Mouse (Mus musculus) left cerebral cortex, adult 6 months (tissue): Measurements from ENCODE around the gene Spn. TPM values are rescaled to one million over a fixed set of nuclear protein-coding genes. Genes with fewer than 3 reads are reported as not detected.

Experiments
- long read RNA-seq, 2 experiments: library from polyadenylated mRNA; unstranded; transcript quantifications; one replicate each; pipeline ENCODE4 v2.0.0; 2019 to 2020
- polyA plus RNA-seq: library from polyadenylated mRNA; unstranded; fragments of <200 nt; fragmentation: Nextera tagmentation; gene quantifications from 2 replicates; pipeline ENCODE4 v1.2.3, GENCODE M21; 2021

Gene Spn
- not detected in 2 replicates for polyA plus RNA-seq
- long read RNA-seq, experiment 1, result 0 reads
- long read RNA-seq, experiment 2, result 0 reads

DNA sequence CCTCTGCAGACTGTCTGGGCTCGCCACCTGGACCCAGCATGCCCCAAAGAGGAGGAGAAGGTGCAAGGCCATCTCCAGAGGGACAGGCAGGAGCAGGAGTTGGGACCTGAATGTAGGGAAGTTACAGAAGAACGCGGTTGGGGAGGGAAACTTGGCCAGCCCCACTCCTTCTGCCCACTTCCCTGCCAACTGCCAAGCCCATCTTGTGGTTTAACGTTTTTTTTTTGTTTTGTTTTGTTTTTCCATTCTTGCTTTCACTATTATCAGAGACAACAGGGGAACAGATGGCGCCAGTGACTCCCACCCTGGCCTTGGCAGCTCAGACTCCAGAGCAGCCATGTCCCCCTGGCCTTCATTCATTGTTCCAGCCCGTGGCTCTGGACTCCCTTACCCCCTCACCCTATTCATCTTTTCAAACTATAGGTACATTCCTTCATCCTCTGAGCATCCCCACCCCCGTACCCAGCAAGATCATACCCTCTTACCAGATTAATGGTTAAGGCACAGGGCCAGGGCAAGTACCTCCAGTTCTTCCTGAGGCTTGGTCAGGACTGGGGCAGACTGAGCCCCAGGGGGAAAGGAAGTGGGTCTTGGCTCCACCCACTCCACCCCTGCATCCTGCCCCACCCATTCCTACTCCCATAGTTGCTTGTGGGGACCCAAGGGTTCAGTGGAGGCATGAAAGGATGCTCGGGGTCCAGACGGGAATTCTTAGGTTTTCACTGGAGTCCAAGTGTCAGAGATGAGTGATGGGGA is at the start of gene Spn:
Gene Spn, minus strand, starts transcription at position 562 of the 756 bp plus-strand sequence.

DNA sequence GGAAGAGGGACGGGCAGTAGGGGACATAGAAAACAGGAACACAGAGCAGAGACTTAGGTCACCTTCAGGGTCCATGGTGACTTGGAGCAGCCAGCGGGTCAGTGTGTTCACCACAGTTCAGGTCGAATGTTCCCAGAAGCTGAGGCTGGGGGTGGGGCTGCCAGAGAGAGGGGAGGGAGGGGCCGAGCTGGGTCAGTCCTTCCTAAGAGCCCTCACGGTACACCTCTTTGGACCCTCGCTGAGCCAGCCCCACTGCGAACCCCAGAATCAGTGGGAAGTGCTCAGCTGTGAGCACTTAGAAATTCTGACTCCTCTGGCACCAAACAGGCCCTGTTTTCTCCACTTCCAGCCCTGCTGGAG is 15.7 kb downstream of the Spn start, which contains the start of gene Qprt:
Gene Qprt, minus strand, starts transcription at position 316 of the 360 bp plus-strand sequence.

DNA sequence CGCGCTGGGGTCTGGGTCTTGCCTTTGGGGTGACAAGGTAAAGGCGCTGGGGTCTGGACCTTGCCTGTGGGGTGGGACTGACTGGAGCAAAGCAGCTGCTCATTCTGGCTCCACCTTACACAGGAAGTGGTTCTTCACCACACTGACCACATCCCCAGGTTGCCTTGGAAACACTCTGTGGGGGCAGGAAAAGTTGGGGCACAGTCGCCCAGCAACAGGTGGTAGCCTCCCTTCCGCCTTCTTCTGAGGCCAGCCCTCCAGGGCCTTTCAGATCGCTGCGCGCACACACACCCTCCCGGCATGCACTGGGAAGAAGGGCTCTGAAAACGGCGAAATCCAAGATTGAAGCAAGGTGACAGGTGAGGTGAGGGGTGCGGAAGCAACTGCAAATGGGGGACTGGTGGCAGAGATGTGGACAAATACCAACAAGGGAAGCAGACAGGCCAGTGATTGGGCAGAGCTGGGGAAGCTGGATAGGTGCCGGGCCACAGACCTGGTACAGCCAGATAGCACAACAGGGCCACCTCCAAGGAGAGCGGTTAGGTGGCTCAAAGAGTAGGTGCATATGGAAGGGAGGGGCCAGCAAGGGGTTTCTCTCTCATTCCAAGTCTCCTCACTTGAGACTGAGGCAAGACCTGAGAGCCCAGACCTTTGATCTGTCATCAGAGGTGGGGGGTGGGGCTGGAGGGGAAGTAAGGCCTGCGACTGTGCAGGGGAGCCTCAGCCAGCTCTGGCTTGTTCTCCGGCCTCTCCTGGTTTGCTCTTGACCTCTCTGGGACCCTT is 46.3 kb downstream of the Spn start, which contains the start of gene AI467606:
Gene AI467606, plus strand, starts transcription at position 246 of the 783 bp plus-strand sequence.

DNA sequence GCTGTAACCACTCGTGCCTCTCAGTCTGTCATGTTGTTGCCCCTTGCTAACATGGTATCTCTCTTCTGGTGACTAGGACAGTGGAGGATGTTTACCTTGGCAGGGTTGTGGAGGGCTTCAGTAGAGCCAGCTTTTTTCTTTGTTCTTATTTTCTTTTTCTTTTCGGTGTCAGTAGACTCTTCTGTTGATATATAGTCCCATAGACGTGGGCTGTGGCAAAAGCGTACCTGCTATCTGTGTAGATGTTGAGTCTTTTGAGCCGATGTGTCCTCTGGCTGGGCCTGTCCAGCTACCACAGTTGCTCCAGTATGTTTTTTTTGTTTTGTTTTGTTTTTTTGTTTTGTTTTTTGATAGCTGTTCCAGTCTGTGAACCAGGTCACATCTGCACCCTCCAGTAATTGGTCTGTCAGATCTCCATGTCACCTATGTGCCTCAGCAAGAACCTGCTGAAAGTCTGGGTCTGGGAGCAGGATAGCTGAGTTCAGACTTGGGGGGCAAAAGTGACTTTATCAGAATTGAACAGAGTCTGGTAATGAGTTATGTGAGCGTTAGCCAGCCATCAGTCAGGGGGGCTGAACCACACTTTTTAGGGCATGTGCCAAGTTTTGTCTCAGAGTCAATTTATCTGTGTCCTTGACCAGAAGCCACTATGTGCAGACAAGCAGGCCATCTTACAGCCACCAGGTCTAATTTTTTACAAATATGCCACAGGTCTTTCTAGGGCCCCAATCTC is 50.2 kb downstream of the Spn start, which contains the start of gene Zg16:
Gene Zg16, minus strand, starts transcription at position 51 of the 733 bp plus-strand sequence.

Other genes with a start within 250 kb of the Spn start
- gene Tmem219, start 214.9 kb downstream of the Spn start, polyA plus RNA-seq, result 30.6 and 32.0 TPM in 2 replicates
- 260 and 277 TPM in 2 replicates for gene Kctd13, start 208.9 kb downstream of the Spn start, polyA plus RNA-seq
- 11.2 and 13.6 TPM in 2 replicates for gene Asphd1, start 188.2 kb downstream of the Spn start, polyA plus RNA-seq
- gene Sez6l2, start 187.3 kb downstream of the Spn start, polyA plus RNA-seq, result 68.2 and 74.7 TPM in 2 replicates
- gene Cdipt, start 161.9 kb downstream of the Spn start, polyA plus RNA-seq, result 223 and 227 TPM in 2 replicates
- 0.32 and 0.79 TPM in 2 replicates for gene Cdiptos, start 161.7 kb downstream of the Spn start, polyA plus RNA-seq
- gene Mvp, start 123.2 kb downstream of the Spn start, polyA plus RNA-seq, result 3.3 and 3.4 TPM in 2 replicates
- gene Pagr1b, start 121.3 kb downstream of the Spn start, polyA plus RNA-seq, result 0.64 TPM in 1 of 2 replicates, not detected in the other
- gene Pagr1a, start 120.5 kb downstream of the Spn start, polyA plus RNA-seq, result 3.0 and 33.4 TPM in 2 replicates
- gene Gm42742, start 116.7 kb downstream of the Spn start, polyA plus RNA-seq, result 19.0 and 44.2 TPM in 2 replicates
- 86.8 and 193 TPM in 2 replicates for gene Prrt2, start 116.6 kb downstream of the Spn start, polyA plus RNA-seq
- gene Maz, start 110.8 kb downstream of the Spn start, polyA plus RNA-seq, result 6.6 and 36.1 TPM in 2 replicates
- gene Kif22, start 95.4 kb downstream of the Spn start, polyA plus RNA-seq, result 18.0 and 24.4 TPM in 2 replicates
- not detected in 2 replicates for gene Zg16, start 50.5 kb downstream of the Spn start, polyA plus RNA-seq
- 1.2 and 2.1 TPM in 2 replicates for gene AI467606, start 46.5 kb downstream of the Spn start, polyA plus RNA-seq
- 0.47 and 0.55 TPM in 2 replicates for gene Qprt, start 15.6 kb downstream of the Spn start, polyA plus RNA-seq
- 37.9 and 38.1 TPM in 2 replicates for gene Cd2bp2, start 58.2 kb upstream of the Spn start, polyA plus RNA-seq
- 7.9 and 14.4 TPM in 2 replicates for gene Tbc1d10b, start 70.6 kb upstream of the Spn start, polyA plus RNA-seq
- 5.7 and 6.5 TPM in 2 replicates for gene Mylpf, start 71.1 kb upstream of the Spn start, polyA plus RNA-seq
- 12.5 and 13.0 TPM in 2 replicates for gene Zfp553, start 95.2 kb upstream of the Spn start, polyA plus RNA-seq
- 1.8 and 3.0 TPM in 2 replicates for gene Sept1, start 95.3 kb upstream of the Spn start, polyA plus RNA-seq
- 64.9 and 90.1 TPM in 2 replicates for gene Zfp771, start 106.5 kb upstream of the Spn start, polyA plus RNA-seq
- gene Dctpp1, start 122.9 kb upstream of the Spn start, polyA plus RNA-seq, result 79.8 and 81.4 TPM in 2 replicates
- 42.8 and 64.6 TPM in 2 replicates for gene Sephs2, start 136.2 kb upstream of the Spn start, polyA plus RNA-seq
- gene Itgal, start 158.4 kb upstream of the Spn start, polyA plus RNA-seq, result 0.32 and 0.35 TPM in 2 replicates
- 2.6 and 2.7 TPM in 2 replicates for gene Zfp768, start 207.8 kb upstream of the Spn start, polyA plus RNA-seq
- gene Zfp747, start 238.2 kb upstream of the Spn start, polyA plus RNA-seq, result 3.3 TPM in 2 replicates
- 1.3 and 2.6 TPM in 2 replicates for gene 9130019O22Rik, start 249.3 kb upstream of the Spn start, polyA plus RNA-seq